Mouse (Mus musculus): ENCODE measurements around the gene Spem2. TPM values are rescaled to one million over a fixed set of nuclear protein-coding genes. Genes with fewer than 3 reads are reported as not detected.

The Spem2 gene
- polyA plus RNA-seq, 1 experiment = not detected

GRCm38 (mm10) chr11:69778258-69778982 is 39.8 kb downstream of the Spem2 start:
- H3K4me3 ChIP-seq (ENCODE audit: low read depth, low read length) = no peak overlapping the region
- no peak overlapping the region for H3K9ac ChIP-seq (ENCODE audit: low read depth, poor library complexity, severe bottlenecking)
- TF ChIP-seq POLR2A (IDR thresholded peaks at IDR 0.05; ENCODE audit: insufficient read depth, low read length) (no peak), CTCF (IDR thresholded peaks at IDR 0.05; ENCODE audit: low read depth, low read length) (no peak), EP300 (IDR thresholded peaks at IDR 0.05; ENCODE audit: insufficient read depth, low read depth, low read length) (no peak)
- no peaks in the 10 kb centered on the region for H3K9me3 ChIP-seq (replicated peaks; ENCODE audit: control insufficient read depth, insufficient read depth, low read length, poor library complexity, severe bottlenecking)
- no peaks in the 10 kb centered on the region for H3K36me3 ChIP-seq (ENCODE audit: control insufficient read depth, insufficient read depth, low read length, poor library complexity, severe bottlenecking)
- no peaks in the 10 kb centered on the region for H3K27me3 ChIP-seq (ENCODE audit: control insufficient read depth, insufficient read depth, low read length, poor library complexity, severe bottlenecking)
- peaks cover 6% of the 10 kb centered on the region for H3K4me1 ChIP-seq (ENCODE audit: control insufficient read depth, insufficient read depth, low read length)
- no peak overlapping the region for H3K27ac ChIP-seq (ENCODE audit: insufficient read depth, low read length)

- no peak overlapping the region for H3K4me3 ChIP-seq (ENCODE audit: low read depth, low read length)
Observed at GRCm38 (mm10) chr11:69777504-69778257, 40.6 kb downstream of the Spem2 start.

GRCm38 (mm10) chr11:69776488-69776887 is 41.8 kb downstream of the Spem2 start:
- TF ChIP-seq CTCF (IDR thresholded peaks at IDR 0.05; ENCODE audit: low read depth, low read length) = no peak
- no peak for TF ChIP-seq POLR2A (IDR thresholded peaks at IDR 0.05; ENCODE audit: insufficient read depth, low read length)
- no peak for TF ChIP-seq EP300 (IDR thresholded peaks at IDR 0.05; ENCODE audit: insufficient read depth, low read depth, low read length)
- Histone ChIP-seq H3K4me1 (ENCODE audit: control insufficient read depth, insufficient read depth, low read length) (peaks cover 6% of the 10 kb centered on the region), H3K9ac (ENCODE audit: low read depth, poor library complexity, severe bottlenecking) (peak overlapping the region; percentile 19), H3K9me3 (replicated peaks; ENCODE audit: control insufficient read depth, insufficient read depth, low read length, poor library complexity, severe bottlenecking) (no peaks in the 10 kb centered on the region), H3K36me3 (ENCODE audit: control insufficient read depth, insufficient read depth, low read length, poor library complexity, severe bottlenecking) (no peaks in the 10 kb centered on the region), H3K4me3 (ENCODE audit: low read depth, low read length) (no peak overlapping the region), H3K27ac (ENCODE audit: insufficient read depth, low read length) (no peak overlapping the region), H3K27me3 (ENCODE audit: control insufficient read depth, insufficient read depth, low read length, poor library complexity, severe bottlenecking) (no peaks in the 10 kb centered on the region)

More at GRCm38 (mm10) chr11:69777504-69778257, 40.6 kb downstream of the Spem2 start:
- TF ChIP-seq CTCF (IDR thresholded peaks at IDR 0.05; ENCODE audit: low read depth, low read length) (no peak), EP300 (IDR thresholded peaks at IDR 0.05; ENCODE audit: insufficient read depth, low read depth, low read length) (no peak), POLR2A (IDR thresholded peaks at IDR 0.05; ENCODE audit: insufficient read depth, low read length) (no peak)
- H3K36me3 ChIP-seq (ENCODE audit: control insufficient read depth, insufficient read depth, low read length, poor library complexity, severe bottlenecking) = no peaks in the 10 kb centered on the region
- H3K9ac ChIP-seq (ENCODE audit: low read depth, poor library complexity, severe bottlenecking) = no peak overlapping the region
- H3K4me1 ChIP-seq (ENCODE audit: control insufficient read depth, insufficient read depth, low read length) = peaks cover 6% of the 10 kb centered on the region
- no peak overlapping the region for H3K27ac ChIP-seq (ENCODE audit: insufficient read depth, low read length)
- H3K27me3 ChIP-seq (ENCODE audit: control insufficient read depth, insufficient read depth, low read length, poor library complexity, severe bottlenecking) = no peaks in the 10 kb centered on the region
- no peaks in the 10 kb centered on the region for H3K9me3 ChIP-seq (replicated peaks; ENCODE audit: control insufficient read depth, insufficient read depth, low read length, poor library complexity, severe bottlenecking)

- Histone ChIP-seq H3K4me3 (ENCODE audit: low read depth, low read length) (peak overlapping the region; percentile 21; the same call in 1 of the 2 replicates), H3K27ac (ENCODE audit: insufficient read depth, low read length) (no peak overlapping the region), H3K27me3 (ENCODE audit: control insufficient read depth, insufficient read depth, low read length, poor library complexity, severe bottlenecking) (no peaks in the 10 kb centered on the region), H3K36me3 (ENCODE audit: control insufficient read depth, insufficient read depth, low read length, poor library complexity, severe bottlenecking) (no peaks in the 10 kb centered on the region), H3K4me1 (ENCODE audit: control insufficient read depth, insufficient read depth, low read length) (peaks cover 6% of the 10 kb centered on the region), H3K9me3 (replicated peaks; ENCODE audit: control insufficient read depth, insufficient read depth, low read length, poor library complexity, severe bottlenecking) (no peaks in the 10 kb centered on the region), H3K9ac (ENCODE audit: low read depth, poor library complexity, severe bottlenecking) (peak overlapping the region; percentile 19)
- TF ChIP-seq POLR2A (IDR thresholded peaks at IDR 0.05; ENCODE audit: insufficient read depth, low read length) (no peak), CTCF (IDR thresholded peaks at IDR 0.05; ENCODE audit: low read depth, low read length) (no peak), EP300 (IDR thresholded peaks at IDR 0.05; ENCODE audit: insufficient read depth, low read depth, low read length) (no peak)
Observed at GRCm38 (mm10) chr11:69775716-69776115, 42.5 kb downstream of the Spem2 start.

- H3K9me3 ChIP-seq (replicated peaks; ENCODE audit: control insufficient read depth, insufficient read depth, low read length, poor library complexity, severe bottlenecking) = no peaks in the 10 kb centered on the region
- no peak overlapping the region for H3K9ac ChIP-seq (ENCODE audit: low read depth, poor library complexity, severe bottlenecking)
- H3K4me1 ChIP-seq (ENCODE audit: control insufficient read depth, insufficient read depth, low read length) = peaks cover 6% of the 10 kb centered on the region
- H3K27ac ChIP-seq (ENCODE audit: insufficient read depth, low read length) = no peak overlapping the region
- TF ChIP-seq EP300 (IDR thresholded peaks at IDR 0.05; ENCODE audit: insufficient read depth, low read depth, low read length) (no peak), POLR2A (IDR thresholded peaks at IDR 0.05; ENCODE audit: insufficient read depth, low read length) (no peak), CTCF (IDR thresholded peaks at IDR 0.05; ENCODE audit: low read depth, low read length) (no peak)
- no peak overlapping the region for H3K4me3 ChIP-seq (ENCODE audit: low read depth, low read length)
- no peaks in the 10 kb centered on the region for H3K27me3 ChIP-seq (ENCODE audit: control insufficient read depth, insufficient read depth, low read length, poor library complexity, severe bottlenecking)
- no peaks in the 10 kb centered on the region for H3K36me3 ChIP-seq (ENCODE audit: control insufficient read depth, insufficient read depth, low read length, poor library complexity, severe bottlenecking)
Observed at GRCm38 (mm10) chr11:69774961-69775360, 43.3 kb downstream of the Spem2 start.

GRCm38 (mm10) chr11:69767625-69767909 is 50.7 kb downstream of the Spem2 start:
- Histone ChIP-seq H3K9ac (ENCODE audit: low read depth, poor library complexity, severe bottlenecking) (no peak overlapping the region), H3K9me3 (replicated peaks; ENCODE audit: control insufficient read depth, insufficient read depth, low read length, poor library complexity, severe bottlenecking) (no peaks in the 10 kb centered on the region), H3K27me3 (ENCODE audit: control insufficient read depth, insufficient read depth, low read length, poor library complexity, severe bottlenecking) (no peaks in the 10 kb centered on the region), H3K4me1 (ENCODE audit: control insufficient read depth, insufficient read depth, low read length) (no peaks in the 10 kb centered on the region), H3K4me3 (ENCODE audit: low read depth, low read length) (no peak overlapping the region), H3K36me3 (ENCODE audit: control insufficient read depth, insufficient read depth, low read length, poor library complexity, severe bottlenecking) (no peaks in the 10 kb centered on the region), H3K27ac (ENCODE audit: insufficient read depth, low read length) (no peak overlapping the region)
- no peak for TF ChIP-seq POLR2A (IDR thresholded peaks at IDR 0.05; ENCODE audit: insufficient read depth, low read length)
- TF ChIP-seq CTCF (IDR thresholded peaks at IDR 0.05; ENCODE audit: low read depth, low read length) = no peak
- no peak for TF ChIP-seq EP300 (IDR thresholded peaks at IDR 0.05; ENCODE audit: insufficient read depth, low read depth, low read length)
